Mouse (Mus musculus): ENCODE results near the gene Pfkfb1. TPM values are rescaled to one million over a fixed set of nuclear protein-coding genes. Genes with fewer than 3 reads are reported as not detected.

Gene Pfkfb1
- polyA plus RNA-seq, 1 experiment: not detected

DNA sequence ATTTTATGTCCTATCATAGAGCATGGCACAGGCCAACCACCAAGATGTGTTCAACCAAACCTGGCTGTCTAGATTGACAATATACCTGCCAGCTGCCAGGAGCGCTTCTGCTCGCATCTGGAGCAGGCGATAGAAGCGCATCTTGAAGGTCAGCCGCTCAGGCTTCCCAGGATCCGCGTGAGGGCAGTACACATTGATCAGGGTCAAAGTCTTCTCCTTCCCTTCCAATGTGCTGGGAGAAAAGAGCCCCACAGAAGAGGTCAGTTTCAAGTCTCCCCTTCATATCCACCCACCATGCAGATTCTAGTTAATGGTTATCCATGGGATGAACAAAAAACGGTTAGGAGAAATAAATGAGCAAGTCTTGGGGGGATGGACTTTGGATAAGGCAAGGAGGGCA lies 2.9 kb upstream of the Pfkfb1 start:
- H3K4me3 ChIP-seq (ENCODE audit: insufficient read depth, low read depth, low read length): no peak overlapping the region
- H3K4me1 ChIP-seq (ENCODE audit: control insufficient read depth, insufficient read depth, low read length): 0 out of 2 replicates have a peak, but pooled peaks cover 3% of the 10 kb centered on the region
- TF ChIP-seq CTCF (IDR thresholded peaks at IDR 0.05; ENCODE audit: insufficient read depth, low read depth, low read length) (no peak), POLR2A (IDR thresholded peaks at IDR 0.05; ENCODE audit: insufficient read depth, low read depth, low read length) (no peak)
- no peak overlapping the region for H3K27ac ChIP-seq (ENCODE audit: insufficient read depth, low read depth, low read length)
- WGBS: 94% methylated on average over 8 of the region's 8 CpGs

DNA sequence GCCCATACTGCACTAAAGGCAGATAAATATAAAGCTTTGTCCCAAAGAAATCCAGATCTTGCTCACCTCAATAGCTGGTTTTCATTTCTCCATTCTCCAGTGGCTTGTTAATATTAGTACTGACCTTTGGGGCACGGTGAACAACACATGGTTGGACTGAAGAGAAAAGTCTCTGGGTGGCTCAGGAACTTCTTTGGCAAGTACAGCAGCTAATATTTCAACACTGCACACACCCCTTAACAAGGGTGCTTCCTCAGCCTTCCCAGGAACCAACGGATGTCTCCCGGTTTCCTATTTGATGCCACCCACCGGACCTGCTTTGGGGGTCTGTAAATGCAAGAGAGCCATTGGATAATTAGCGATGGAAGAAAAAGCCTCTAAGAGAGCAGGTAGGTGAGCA lies 1.7 kb downstream of the Pfkfb1 start, which contains the start of gene Apex2:
Apex2 (minus strand) TSS at position 173 of the 400 bp plus-strand sequence.
- Histone ChIP-seq H3K27ac (ENCODE audit: insufficient read depth, low read depth, low read length) (no peak within 1 kb of the TSS), H3K4me1 (ENCODE audit: control insufficient read depth, insufficient read depth, low read length) (0 out of 2 replicates have a peak, but pooled peaks cover 3% of the 10 kb centered on the region), H3K4me3 (ENCODE audit: insufficient read depth, low read depth, low read length) (no peak within 1 kb of the TSS)
- 80% methylated on average over 5 of the region's 5 CpGs for WGBS
- TF ChIP-seq POLR2A (IDR thresholded peaks at IDR 0.05; ENCODE audit: insufficient read depth, low read depth, low read length): no peak
- no peak for TF ChIP-seq CTCF (IDR thresholded peaks at IDR 0.05; ENCODE audit: insufficient read depth, low read depth, low read length)

- no peak for TF ChIP-seq POLR2A (IDR thresholded peaks at IDR 0.05; ENCODE audit: insufficient read depth, low read depth, low read length)
- no peak for TF ChIP-seq CTCF (IDR thresholded peaks at IDR 0.05; ENCODE audit: insufficient read depth, low read depth, low read length)
- 78% methylated on average over 12 of the region's 12 CpGs for WGBS
- H3K4me3 ChIP-seq (ENCODE audit: insufficient read depth, low read depth, low read length): no peak overlapping the region
- H3K4me1 ChIP-seq (ENCODE audit: control insufficient read depth, insufficient read depth, low read length): 0 out of 2 replicates have a peak, but pooled peaks cover under 1% of the 10 kb centered on the region
- H3K27ac ChIP-seq (ENCODE audit: insufficient read depth, low read depth, low read length): no peak overlapping the region
These were observed 5.4 kb downstream of the Pfkfb1 start for GRCm38 (mm10) chrX:150593266-150594035.

DNA sequence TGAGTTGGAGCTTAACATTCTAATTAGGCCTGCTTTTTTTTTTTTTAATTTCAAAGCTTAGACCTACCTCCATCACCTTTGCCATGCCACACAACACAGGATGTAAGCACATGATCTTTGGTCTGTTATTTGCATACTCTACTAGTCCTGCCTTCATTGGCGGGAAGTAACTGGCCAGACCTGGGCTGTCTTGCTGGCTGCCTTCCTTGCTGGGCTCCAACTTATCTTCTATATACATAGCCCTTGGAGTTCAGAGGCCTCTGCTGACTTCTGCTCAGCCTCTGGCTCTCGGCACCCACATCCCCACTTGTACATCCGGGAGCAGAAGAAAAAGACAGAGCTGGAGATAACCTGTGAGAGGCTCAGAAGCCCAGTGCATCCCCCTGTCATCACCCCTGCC lies 6.1 kb downstream of the Pfkfb1 start:
- Histone ChIP-seq H3K4me1 (ENCODE audit: control insufficient read depth, insufficient read depth, low read length) (no peaks in the 10 kb centered on the region), H3K27ac (ENCODE audit: insufficient read depth, low read depth, low read length) (no peak overlapping the region), H3K4me3 (ENCODE audit: insufficient read depth, low read depth, low read length) (no peak overlapping the region)
- TF ChIP-seq CTCF (IDR thresholded peaks at IDR 0.05; ENCODE audit: insufficient read depth, low read depth, low read length): no peak
- no peak for TF ChIP-seq POLR2A (IDR thresholded peaks at IDR 0.05; ENCODE audit: insufficient read depth, low read depth, low read length)
- 90% methylated on average over 3 of the region's 3 CpGs for WGBS

DNA sequence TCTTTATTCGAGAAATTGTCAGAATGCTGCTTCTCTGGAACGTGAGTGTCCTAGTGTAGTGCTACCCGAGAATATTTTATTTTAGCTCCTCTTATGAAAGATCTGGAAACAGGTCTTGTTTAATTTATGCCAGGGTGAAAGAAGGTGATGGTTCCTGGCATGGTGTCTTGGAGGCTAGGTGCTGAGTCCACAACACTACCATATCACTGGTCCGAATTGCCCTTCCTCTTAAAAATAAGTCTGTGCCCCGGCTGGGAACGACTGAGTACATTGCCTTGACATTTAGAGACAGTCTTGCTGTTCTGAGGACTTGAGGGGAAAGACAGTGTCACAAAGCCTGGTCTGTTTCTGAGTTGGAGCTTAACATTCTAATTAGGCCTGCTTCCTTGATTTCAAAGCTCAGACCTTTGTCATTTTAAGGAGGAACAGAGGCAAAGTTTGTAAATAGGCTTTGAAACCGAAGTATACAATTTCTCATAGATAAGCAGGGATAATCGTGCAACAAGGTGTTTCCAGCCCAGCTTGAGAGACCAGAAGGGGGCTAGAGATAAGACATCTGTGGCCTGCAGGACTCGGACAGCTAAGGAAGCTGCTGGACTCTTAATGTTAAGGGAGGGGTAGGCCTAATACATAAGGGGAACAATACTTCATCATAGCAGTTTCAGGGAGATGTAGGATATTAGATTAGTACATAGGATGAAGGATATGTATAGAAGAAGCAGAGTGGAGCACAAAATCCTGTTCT lies 7.2 kb downstream of the Pfkfb1 start:
- no peak for TF ChIP-seq CTCF (IDR thresholded peaks at IDR 0.05; ENCODE audit: insufficient read depth, low read depth, low read length)
- TF ChIP-seq POLR2A (IDR thresholded peaks at IDR 0.05; ENCODE audit: insufficient read depth, low read depth, low read length): no peak
- Histone ChIP-seq H3K4me1 (ENCODE audit: control insufficient read depth, insufficient read depth, low read length) (no peaks in the 10 kb centered on the region), H3K4me3 (ENCODE audit: insufficient read depth, low read depth, low read length) (no peak overlapping the region), H3K27ac (ENCODE audit: insufficient read depth, low read depth, low read length) (no peak overlapping the region)
- WGBS: 64% methylated on average over 9 of the region's 9 CpGs

GRCm38 (mm10) chrX:150598882-150599281 lies 10.9 kb downstream of the Pfkfb1 start:
- WGBS: 66% methylated on average over 2 of the region's 2 CpGs
- no peak overlapping the region for H3K27ac ChIP-seq (ENCODE audit: insufficient read depth, low read depth, low read length)
- TF ChIP-seq POLR2A (IDR thresholded peaks at IDR 0.05; ENCODE audit: insufficient read depth, low read depth, low read length): no peak
- H3K4me1 ChIP-seq (ENCODE audit: control insufficient read depth, insufficient read depth, low read length): no peaks in the 10 kb centered on the region
- no peak overlapping the region for H3K4me3 ChIP-seq (ENCODE audit: insufficient read depth, low read depth, low read length)

GRCm38 (mm10) chrX:150636421-150636820 lies 48.4 kb downstream of the Pfkfb1 start:
- Histone ChIP-seq H3K4me1 (ENCODE audit: control insufficient read depth, insufficient read depth, low read length) (no peaks in the 10 kb centered on the region), H3K4me3 (ENCODE audit: insufficient read depth, low read depth, low read length) (no peak overlapping the region), H3K27ac (ENCODE audit: insufficient read depth, low read depth, low read length) (no peak overlapping the region)
- no peak for TF ChIP-seq CTCF (IDR thresholded peaks at IDR 0.05; ENCODE audit: insufficient read depth, low read depth, low read length)
- TF ChIP-seq POLR2A (IDR thresholded peaks at IDR 0.05; ENCODE audit: insufficient read depth, low read depth, low read length): no peak
- 55% methylated on average over 1 of the region's 1 CpGs for WGBS

- TF ChIP-seq POLR2A (IDR thresholded peaks at IDR 0.05; ENCODE audit: insufficient read depth, low read depth, low read length) (no peak), CTCF (IDR thresholded peaks at IDR 0.05; ENCODE audit: insufficient read depth, low read depth, low read length) (no peak)
- 24% methylated on average over 43 of the region's 44 CpGs for WGBS
- Histone ChIP-seq H3K27ac (ENCODE audit: insufficient read depth, low read depth, low read length) (peak overlapping the region; percentile 58), H3K4me3 (ENCODE audit: insufficient read depth, low read depth, low read length) (peak overlapping the region; percentile 59), H3K4me1 (ENCODE audit: control insufficient read depth, insufficient read depth, low read length) (no peaks in the 10 kb centered on the region)
These were observed 68.3 kb downstream of the Pfkfb1 start for GRCm38 (mm10) chrX:150656122-150656907.
